Mouse (Mus musculus): ENCODE measurements around the gene Dct.

Dct gene

GRCm38 (mm10) chr14:118042963-118043362 lies 9.1 kb downstream of the Dct start:
- DNase-seq (ENCODE audit: low read depth, low spot score), result peak; percentile 54

GRCm38 (mm10) chr14:118042066-118042762 lies 9.8 kb downstream of the Dct start:
- peak; percentile 54 for DNase-seq (ENCODE audit: low read depth, low spot score)

GRCm38 (mm10) chr14:118040550-118041250 lies 11.3 kb downstream of the Dct start:
- DNase-seq (ENCODE audit: low read depth, low spot score), result no peak

GRCm38 (mm10) chr14:118039074-118039473 lies 13.0 kb downstream of the Dct start:
- no peak for DNase-seq (ENCODE audit: low read depth, low spot score)

- DNase-seq (ENCODE audit: low read depth, low spot score), result no peak
Observed at GRCm38 (mm10) chr14:118027564-118027963, 24.5 kb downstream of the Dct start.

DNA sequence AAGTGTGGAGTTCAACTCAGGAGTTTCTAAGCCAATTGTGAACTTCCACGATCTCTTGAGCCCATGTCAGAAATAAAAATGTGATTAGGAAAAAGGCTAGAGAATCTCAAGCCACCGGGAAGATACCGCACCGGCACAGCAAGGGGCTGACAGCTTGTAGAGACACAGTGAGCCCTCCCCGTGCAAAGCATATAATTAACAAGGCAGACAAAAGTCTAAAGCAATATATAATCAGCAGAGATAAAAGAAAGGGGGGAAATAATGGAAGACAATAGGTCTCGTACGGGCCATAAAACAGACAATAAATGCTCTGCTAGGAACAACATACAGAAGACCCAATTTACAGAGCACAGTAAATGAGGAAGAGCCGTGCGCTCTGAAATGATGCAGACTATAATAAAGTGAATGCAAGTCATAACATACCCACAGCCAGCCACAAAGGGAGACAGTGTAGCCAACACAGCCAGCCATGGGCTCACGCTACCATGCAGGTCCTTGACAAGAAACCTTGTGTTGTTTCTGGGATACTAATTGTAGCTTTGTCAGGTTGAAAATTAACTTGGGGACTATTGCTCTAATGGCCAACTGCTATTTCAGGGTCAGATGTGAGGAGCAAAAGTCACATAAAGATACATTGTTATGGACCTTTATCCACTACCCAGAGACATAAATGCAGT lies 30.0 kb downstream of the Dct start:
- no peak for DNase-seq (ENCODE audit: low read depth, low spot score)

DNA sequence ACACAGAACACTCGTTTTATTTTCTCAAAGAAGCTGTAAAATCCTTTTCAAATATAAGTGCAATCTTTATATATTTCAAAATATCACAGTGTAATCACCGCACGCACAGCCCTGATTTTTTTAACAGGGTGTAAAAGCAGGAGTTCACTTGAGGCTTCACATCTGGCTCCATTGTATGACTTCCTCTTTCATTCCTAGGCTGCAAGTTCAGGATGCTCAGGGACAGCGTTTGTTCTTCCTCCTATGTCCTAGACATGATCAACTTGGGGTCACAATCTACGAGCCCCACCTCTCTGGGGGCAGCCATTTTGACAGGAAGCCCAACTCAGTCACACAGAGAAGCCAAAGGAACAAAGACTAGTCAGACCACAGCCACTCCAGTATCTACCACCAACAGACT lies 32.7 kb downstream of the Dct start:
- DNase-seq (ENCODE audit: low read depth, low spot score), result no peak

GRCm38 (mm10) chr14:118013237-118013636 lies 38.8 kb downstream of the Dct start:
- no peak for DNase-seq (ENCODE audit: low read depth, low spot score)

DNA sequence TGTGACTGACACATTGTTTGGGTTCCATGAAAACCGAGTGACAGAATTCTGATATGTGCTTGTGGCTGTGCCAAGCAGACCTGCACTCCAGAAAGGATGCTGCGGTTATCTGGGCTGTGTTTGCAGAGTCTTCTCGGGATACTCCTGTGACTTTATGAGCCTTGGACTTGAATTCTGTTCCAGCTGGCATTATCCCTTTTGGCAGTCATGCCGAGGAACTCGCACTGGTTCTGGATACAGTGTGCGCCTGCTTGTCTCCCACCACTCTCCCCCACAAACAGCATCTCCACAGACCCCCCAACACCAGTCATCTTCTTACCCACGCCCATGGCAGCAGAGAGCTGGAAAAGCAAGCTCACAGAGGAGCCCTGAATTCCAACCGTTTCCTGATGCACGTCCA lies 42.5 kb downstream of the Dct start:
- no peak for DNase-seq (ENCODE audit: low read depth, low spot score)

DNA sequence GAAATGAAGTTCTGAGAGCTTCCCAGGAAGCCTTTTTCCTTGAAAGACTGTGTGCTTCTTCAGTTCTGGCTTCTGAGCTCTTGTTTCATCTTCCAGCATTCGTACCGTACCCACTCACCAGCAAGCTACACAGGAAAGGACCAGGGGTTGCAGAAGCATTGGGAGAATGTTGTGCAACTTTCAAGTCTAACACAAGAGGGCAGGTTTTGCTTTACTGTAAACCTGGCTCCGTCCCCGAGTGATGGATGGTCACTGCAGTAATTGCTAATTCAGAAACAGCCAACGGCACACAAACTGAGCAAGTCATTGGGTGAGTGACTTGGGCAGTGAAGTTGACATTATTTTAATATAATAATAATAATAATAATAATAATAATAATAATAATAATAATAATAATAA lies 46.3 kb downstream of the Dct start:
- peak; percentile 65 for DNase-seq (ENCODE audit: low read depth, low spot score)

- DNase-seq (ENCODE audit: low read depth, low spot score), result no peak
Observed at GRCm38 (mm10) chr14:118004434-118004833, 47.6 kb downstream of the Dct start.

- no peak for DNase-seq (ENCODE audit: low read depth, low spot score)
Observed at GRCm38 (mm10) chr14:117993845-117994244, 58.2 kb downstream of the Dct start.

DNA sequence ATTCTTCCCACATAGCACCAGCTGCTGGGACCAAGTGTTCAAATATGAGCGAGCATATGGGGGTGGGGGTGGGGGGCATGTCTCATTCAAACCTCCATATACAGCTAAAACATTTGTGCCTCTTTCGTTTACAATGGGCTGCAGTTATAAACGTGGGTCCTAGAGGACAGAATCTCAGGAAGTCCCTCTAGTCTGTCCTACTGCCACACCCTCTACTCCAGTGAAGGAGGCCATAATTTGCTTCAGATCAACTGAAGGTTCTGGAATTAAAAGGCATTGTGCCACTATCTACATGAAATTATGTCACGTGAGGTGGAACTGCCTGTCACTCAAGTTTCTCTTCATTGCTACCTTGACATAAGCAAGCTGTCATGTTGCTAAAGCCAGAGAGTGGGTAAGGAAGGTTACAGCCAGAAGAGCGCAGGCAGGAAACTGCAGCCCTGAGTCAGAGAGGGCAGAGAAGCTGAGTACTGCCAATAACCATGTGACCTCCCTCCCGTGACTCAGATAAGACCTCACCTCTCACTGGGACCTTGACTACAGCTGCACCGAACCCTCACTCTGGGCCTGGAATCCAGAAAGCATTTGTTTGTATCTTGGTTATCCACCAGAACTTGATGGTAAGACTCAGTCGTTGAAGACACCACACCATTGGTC lies 59.3 kb downstream of the Dct start:
- DNase-seq (ENCODE audit: low read depth, low spot score), result no peak

DNA sequence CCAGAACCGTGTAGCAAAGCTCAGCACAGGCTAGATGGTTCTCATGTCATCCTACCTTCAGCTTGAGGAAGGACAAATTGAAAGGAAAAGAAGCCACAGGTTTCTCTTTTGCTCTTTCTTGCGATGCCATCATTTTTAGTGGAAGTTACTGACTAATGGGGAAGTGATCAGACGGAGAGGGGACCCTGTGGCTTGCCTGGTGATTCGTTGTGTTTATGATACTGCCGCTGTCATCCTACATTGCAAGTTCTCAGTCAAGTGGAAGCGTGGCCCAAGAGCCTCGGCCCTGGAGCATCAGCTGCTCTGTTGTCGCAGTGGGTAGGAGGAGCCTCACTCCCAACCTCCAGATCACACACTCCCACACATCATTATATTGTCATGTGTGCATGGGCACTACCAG lies 61.8 kb downstream of the Dct start:
- DNase-seq (ENCODE audit: low read depth, low spot score), result no peak

DNA sequence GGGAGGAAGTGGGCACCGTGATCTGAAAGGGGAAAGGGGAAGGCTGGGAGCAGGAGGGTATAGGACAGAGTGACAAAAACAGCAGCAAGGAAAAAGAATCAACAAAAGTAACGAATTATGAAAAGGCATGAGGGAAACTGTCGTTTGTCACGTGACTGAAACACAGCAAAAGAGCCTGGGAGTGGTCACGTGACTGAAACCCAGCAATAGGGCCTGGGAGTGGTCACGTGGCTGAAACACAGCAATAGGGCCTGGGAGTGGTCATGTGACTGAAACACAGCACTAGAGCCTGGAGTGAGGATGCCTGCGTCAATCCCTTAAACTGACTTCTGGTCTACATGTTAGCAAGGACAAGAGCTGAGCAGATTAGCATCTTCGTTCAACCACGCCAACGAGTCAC lies 63.6 kb downstream of the Dct start:
- DNase-seq (ENCODE audit: low read depth, low spot score), result no peak

DNA sequence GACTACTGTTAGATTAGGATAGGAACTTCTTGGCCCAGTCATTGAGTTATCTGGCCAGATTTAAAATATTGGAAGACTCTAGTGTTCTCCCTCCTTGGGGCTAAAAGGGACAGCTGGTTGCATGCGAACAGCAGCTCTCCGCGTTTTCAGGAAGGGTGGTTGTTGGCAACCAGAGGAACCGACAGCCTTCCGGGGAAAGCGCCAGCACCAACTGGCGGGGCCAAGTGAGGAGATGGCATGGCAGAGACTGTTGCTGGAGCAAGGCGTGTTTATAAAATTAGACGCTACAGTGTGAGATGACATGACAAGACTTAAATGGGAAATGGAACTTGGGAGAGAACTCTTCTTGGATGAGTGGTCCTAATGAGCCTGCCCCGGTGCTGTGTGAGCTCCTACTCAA lies 70.5 kb downstream of the Dct start:
- no peak for DNase-seq (ENCODE audit: low read depth, low spot score)

DNA sequence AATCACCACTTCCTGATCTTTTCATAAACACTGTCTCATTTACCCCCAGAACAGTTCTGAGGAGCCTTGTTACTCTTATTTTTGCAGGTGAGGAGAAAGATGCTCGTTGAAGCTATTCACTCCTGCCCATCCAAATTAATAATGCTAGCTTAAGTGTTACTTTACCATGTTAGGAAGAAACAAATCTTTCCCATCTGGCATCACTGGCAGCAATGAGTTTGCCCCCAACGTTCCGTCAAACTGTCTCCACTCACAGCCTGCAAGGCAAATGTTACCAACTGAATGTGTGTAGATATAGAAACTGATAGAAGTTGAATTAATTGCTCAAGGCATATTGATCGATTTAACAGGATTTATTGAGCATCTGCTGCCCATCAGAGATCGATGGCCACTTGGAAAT lies 79.5 kb downstream of the Dct start:
- no peak for DNase-seq (ENCODE audit: low read depth, low spot score)

Data from mesoderm, embryonic 11.5 days (tissue).